Comparison of ENCODE assay signal across 12 mouse cellular contexts in the genomic region with DNA sequence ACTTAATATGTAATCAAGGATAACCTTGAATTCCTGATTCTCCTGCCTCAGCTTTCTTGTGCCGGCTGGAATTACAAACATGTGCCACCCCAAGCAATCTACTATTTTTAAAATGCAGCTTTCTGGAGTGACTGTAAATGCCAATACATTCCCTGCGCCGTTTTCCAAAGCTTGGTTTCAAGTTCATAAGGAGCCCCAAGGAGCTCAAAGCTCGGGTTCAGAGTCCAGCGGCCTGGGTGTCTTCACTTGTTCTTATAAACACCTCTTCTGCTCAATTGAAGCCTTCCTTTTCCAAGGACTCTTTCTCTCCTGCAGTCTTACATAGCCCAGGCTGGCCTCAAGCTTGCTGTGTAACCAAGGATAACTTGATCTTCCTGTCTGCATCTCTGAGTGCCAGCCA.
"Had no signal": no experiment of that assay in that cellular context is flagged by ENCODE, and none has a peak within 500 bp of the region (broad histone marks: within the 10 kb centered on the region; RNA-seq: fewer than 3 reads in every experiment).

No protein-coding gene starts in this region.

- DNase-seq: liver, embryonic 13.5 days; lung, adult 2 months; lung, postnatal 14 days; lung, postnatal 4 days; midbrain, embryonic 14.5 days; thymus, adult 18-20 months; thymus, postnatal 14 days; thymus, postnatal 4 days had no signal

- H3K27me3 ChIP-seq: liver, embryonic 13.5 days had no signal

- H3K4me3 ChIP-seq: liver, embryonic 13.5 days had no signal

- H3K4me2 ChIP-seq: liver, embryonic 13.5 days; midbrain, embryonic 11.5 days had no signal

- H3K27ac ChIP-seq: hindbrain, postnatal 0 days; liver, embryonic 13.5 days had no signal

- H3K9me3 ChIP-seq: liver, embryonic 13.5 days had no signal

- ATAC-seq: hindbrain, postnatal 0 days; inflammation-experienced regulatory T-cells, adult 6 months; intestine, embryonic 16.5 days had no signal
